Mouse (Mus musculus): ENCODE measurements around the gene Psmg3.
A peak's percentile ranks its signal among the peaks of the same experiment; 100 is the strongest.

The Psmg3 gene

GRCm38 (mm10) chr5:139815964-139816363 lies 10.7 kb downstream of the Psmg3 start:
- DNase-seq (ENCODE audit: low spot score in 2 of 2): no peak

DNA sequence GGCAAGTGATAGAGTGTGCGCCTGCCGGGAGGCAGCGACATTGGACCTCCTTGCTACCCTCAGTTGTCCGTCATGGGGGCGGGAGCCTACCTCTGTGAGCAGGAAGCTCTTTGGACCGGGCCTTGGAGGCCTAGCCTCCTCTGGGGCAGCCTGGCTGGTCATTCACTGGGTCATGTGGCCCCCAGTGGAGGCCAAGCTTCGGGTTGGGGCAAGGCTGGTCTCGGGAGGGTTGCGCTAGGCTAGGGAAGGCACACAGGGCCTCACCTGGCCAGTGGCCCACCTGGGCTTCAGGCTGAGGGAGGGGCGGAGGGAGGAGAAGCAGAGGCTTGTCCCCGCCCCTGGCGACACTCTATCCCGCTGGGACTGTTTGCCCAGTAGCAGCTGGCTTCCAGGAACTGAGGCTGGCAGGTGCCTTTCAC lies 12.7 kb downstream of the Psmg3 start:
- DNase-seq (ENCODE audit: low spot score in 2 of 2): peak; percentile 51 to 68

GRCm38 (mm10) chr5:139813126-139813490 lies 13.6 kb downstream of the Psmg3 start:
- DNase-seq (ENCODE audit: low spot score in 2 of 2): no peak

DNA sequence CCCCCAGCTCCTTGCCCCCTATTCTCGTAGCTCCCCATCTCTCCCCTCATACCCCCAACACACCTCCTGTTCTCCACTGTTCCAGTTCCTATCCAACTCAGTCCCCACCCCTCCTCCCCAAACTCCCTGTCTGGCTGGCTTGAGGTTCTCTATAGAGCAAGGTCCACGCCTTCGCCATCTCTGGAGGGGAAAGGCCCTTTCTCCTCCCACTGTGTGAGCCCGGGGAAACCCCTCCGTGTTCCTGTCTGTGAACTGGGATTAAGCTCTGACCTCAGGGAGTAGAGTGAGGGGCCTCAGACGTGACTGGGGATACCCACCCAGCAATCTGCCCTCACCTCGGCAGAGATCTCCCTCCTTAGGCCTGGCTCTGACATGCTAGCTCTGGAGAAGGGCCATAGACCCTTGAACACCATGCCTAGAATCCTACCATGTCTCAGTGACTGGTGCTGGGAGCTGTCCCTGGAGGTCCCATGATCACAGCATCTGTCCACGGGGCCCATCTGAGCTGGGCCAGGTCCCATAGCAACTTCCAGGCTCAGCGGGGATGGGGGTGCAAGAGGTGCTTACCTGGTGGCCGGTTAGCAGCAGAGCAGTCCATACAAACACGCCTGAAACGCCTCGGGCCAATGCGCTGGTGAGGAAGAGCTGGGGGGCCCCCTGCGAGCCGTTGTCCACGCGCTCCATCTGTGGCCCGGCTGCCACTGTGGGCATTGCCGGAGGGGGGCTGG lies 14.1 kb downstream of the Psmg3 start:
- no peak for DNase-seq (ENCODE audit: low spot score in 2 of 2)

DNA sequence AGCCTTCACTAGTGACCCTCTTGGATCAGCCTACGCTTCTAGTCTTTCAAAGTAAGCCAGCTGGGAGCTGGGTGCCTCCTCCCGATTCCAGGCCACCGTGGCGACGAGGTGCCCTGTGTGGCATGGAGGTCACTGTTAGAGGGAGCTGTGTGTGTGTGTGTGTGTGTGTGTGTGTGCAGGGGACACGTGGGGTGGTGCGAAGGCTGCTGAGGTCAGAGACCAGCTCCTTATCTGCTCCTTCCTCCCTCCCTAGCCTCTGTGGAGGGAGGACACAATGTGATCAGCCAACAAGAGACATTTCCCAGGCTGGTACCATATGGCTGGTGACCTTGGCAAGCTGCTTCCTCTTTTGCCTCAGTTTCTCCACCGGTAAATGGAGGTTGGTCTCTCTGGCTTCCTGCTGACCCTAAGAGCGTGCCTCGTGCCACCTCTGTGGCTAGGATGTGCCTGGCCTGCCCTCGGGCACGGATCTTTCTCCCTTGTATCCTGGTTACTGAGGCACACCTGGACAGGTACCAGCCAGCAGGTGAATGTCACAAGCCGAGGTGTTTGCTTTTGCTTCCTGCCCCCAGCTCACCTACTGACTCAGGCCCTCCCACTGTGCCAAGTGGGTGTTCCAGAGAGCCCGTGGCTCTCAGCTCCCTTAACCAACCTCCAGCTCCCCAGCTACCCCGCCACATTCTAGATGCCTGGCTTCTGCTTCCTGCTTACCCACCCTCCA lies 14.8 kb downstream of the Psmg3 start:
- DNase-seq (ENCODE audit: low spot score in 2 of 2): no peak

DNA sequence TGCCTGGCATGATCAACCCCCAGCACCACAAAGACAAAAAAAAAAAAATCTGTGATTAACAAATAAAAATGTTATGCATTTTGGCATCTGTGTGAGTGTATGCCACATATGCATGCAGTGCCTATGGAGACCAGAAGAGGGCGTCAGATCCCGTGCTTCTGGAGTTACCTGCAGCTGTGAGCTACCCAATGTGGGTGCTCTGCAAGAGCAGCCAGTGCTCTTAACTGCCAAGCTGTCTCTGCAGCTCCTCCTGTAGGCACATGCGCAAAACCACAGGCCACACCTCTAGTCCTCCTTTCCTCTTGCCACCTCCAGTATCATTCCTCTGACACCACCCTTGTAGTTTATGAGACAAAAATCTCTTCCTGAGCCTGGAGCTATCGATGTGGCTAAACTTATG lies 17.3 kb downstream of the Psmg3 start:
- DNase-seq (ENCODE audit: low spot score in 2 of 2): no peak

- DNase-seq (ENCODE audit: low spot score in 2 of 2): no peak
These were observed 20.8 kb downstream of the Psmg3 start for GRCm38 (mm10) chr5:139805924-139806323.

GRCm38 (mm10) chr5:139804573-139805111 lies 22.0 kb downstream of the Psmg3 start:
- DNase-seq (ENCODE audit: low spot score in 2 of 2): no peak

- no peak for DNase-seq (ENCODE audit: low spot score in 2 of 2)
These were observed 22.6 kb downstream of the Psmg3 start for GRCm38 (mm10) chr5:139804107-139804551.

GRCm38 (mm10) chr5:139803601-139804102 lies 23.0 kb downstream of the Psmg3 start:
- DNase-seq (ENCODE audit: low spot score in 2 of 2): no peak

GRCm38 (mm10) chr5:139803165-139803564 lies 23.5 kb downstream of the Psmg3 start:
- DNase-seq (ENCODE audit: low spot score in 2 of 2): no peak

DNA sequence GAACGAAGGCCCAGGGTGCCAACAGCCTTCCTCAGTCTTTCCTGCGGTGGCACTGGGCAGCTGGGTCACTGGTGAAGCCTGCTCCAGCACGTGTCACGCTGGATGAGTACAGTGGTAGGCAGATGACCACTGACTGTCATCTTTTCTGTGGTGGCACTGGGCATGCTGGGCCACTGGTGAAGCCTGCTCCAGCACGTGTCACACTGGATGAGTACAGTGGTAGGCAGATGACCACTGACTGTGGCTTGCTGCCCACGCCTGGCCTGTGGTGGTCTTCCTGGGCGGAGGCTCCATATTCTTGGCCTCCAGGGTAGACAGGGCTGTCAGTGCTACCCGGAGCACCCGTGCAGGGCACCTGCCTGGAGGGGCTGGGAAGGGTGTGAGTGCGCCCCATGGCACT lies 24.8 kb downstream of the Psmg3 start:
- no peak for DNase-seq (ENCODE audit: low spot score in 2 of 2)

GRCm38 (mm10) chr5:139801231-139801630 lies 25.5 kb downstream of the Psmg3 start:
- no peak for DNase-seq (ENCODE audit: low spot score in 2 of 2)

DNA sequence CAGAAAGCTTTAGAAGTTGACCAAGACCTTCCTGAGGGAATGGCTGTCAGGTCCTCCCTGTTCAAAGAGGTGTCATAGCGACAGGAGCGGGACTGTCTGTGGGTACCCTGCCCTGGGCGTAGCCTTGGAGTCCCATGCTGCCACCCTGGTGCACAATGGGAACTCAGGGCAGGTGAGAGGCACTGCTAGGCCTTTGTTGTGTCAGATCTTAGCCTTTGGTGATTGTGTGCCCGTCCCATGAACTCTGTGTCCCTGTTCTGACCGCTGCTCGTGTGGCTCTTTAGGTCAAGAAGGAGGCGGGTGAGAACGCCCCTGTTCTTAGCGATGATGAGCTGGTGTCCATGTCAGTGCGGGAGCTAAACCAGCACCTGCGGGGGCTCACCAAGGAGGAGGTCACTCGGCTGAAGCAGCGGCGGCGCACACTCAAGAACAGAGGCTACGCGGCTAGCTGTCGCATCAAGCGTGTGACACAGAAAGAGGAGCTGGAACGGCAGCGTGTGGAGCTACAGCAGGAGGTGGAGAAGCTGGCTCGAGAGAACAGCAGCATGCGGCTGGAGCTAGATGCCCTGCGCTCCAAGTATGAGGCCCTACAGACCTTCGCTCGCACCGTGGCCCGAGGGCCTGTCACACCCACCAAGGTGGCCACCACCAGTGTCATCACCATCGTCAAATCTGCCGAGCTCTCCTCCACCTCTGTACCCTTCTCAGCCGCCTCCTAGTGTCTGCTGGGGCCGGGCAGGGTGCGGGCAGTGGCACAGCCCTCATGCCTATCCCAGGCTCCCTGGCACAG lies 26.7 kb downstream of the Psmg3 start:
- DNase-seq (ENCODE audit: low spot score in 2 of 2): no peak

DNA sequence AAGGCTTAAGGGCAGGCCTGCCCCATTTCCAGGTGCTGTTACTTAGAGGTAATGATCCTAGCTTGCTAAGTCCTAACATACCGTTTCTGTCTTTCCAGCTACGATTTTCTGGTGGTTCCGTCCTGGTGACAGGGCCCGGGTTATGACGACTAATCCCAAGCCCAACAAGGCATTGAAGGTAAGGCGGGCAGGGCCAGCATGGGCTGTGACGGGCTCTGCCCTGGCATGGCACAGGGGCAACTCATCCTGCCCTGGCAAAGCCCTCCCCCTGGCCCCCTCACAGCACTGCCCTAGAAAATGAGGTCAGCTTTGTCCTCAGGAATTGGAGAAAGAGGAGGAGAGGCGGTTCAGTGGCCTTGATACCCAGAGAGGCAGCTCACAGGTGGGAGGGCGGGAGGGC lies 27.6 kb downstream of the Psmg3 start:
- DNase-seq (ENCODE audit: low spot score in 2 of 2): no peak

DNA sequence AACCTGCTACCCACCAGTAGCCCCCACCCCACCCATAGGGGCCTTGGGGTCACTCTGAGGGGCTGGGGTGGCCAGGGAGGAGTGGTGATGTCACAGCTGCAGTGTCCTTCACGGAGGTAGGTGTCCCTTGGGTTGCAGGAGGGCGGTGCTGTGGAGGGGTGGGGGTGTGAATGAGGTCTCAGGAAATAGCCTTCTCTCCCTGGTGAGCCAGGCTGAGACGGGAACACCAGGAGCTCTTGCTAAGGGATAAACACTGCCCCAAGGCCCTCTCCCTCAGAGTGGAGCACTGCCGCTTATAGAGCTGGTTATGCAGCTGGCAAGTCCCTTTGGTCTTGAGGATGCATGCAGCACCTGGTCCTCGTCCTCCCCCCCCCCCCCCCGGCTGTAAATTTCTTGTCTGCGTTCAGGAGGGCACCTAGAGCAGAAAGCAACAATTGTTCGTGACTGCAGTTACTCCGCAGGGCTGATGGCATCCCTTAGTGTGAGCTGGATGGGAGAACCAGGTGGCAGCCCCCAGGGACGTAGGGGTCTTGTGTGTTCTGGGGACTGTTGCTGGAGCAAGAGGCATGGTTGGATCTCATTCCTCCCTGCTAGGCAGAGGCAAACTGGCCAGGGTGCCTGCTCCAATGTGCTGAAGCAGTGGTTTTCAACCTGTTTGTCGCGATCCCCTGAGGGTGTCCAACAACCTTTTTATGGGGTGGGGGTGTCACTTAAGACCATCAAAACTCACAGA lies 28.4 kb downstream of the Psmg3 start:
- no peak for DNase-seq (ENCODE audit: low spot score in 2 of 2)

DNA sequence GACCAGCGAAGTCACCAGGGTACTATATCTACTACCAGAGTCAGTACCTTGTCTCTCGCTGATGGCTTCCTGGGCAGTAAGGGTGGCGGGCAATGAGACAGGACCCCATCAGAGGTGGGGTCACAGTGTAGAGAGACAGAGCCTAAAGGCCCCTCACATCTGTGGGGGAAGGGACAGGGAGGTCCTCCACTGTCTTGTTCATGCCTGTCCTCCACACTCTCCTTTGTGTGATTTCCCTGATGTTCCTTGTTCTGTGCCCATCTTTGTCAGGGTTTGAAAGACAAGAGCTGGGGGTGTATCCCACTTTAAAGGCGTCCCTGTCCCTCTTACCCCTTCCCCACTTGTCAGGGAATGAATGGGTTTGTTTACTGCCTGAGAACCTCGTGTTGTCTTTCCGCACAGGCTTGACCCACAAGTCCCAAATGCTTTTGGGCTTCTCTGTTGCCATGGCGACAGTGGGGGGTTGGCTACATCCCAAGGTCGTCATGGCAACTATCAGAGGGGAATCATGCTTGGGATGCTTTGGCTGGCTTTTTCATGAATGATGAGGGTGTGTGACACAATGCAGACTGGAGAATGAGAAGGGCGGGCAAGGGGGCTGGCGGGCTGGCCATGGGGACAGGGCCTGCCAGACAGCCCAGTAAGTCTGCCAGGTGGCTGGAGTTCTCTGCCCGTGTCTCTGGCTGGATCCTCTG lies 29.1 kb downstream of the Psmg3 start:
- peak; percentile 52 to 77 for DNase-seq (ENCODE audit: low spot score in 2 of 2)

- peak; percentile 69 to 90 for DNase-seq (ENCODE audit: low spot score in 2 of 2)
These were observed 29.8 kb downstream of the Psmg3 start for GRCm38 (mm10) chr5:139796900-139797299.

DNA sequence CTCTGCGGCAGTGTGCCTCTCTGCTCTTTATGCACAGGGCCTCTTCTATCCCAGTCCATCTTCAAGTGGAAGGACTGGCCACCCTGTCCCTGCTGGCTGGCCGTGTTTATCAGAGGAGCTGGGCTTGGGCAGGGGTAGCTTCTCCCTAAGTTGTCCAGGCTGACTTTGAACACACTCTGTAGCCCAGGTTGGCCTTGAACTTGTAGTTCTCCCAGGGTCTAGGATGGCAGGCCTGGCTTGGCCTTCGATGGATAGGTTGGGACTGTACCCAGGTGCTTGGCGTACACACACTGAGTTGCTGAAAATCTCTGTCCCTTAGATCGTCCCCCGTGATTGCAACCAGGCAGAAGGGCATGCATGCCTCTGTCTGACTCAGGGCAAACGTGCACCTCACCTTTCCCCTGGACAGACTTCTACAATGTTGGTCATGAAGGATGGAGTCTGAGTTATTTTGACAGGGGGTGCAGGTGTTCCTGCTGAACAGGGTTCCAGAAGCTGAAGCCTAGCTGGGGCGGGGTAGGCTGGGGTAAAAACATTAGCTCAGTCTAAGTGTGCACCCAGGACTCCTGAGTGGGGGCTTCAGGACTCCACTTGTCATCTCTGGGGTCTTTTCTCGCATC lies 30.6 kb downstream of the Psmg3 start:
- DNase-seq (ENCODE audit: low spot score in 2 of 2): peak; percentile 43 to 72

DNA sequence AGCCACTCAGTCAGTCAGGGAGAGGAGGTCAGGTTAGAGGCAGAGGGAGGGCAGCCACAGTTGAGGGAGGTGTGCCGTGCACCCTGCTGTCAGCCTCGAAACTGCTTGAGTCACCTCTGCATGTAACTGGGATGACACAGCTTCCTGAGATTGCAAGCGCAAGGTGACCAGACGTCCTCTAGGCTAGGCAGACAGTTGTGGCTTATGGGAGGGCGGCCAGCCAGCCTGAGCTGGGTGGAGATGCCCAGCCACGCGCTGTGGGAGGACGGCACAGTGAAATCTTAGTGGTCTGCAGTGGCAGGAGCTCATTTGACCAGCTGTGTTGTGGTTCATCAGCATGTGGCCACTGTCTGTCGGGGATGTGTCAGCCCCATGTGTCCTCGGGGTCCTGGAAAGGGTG lies 31.7 kb downstream of the Psmg3 start:
- peak in 1 of 2 experiments; percentile 39 for DNase-seq (ENCODE audit: low spot score in 2 of 2)

Measured in urinary bladder, adult 18-20 months (tissue).